Mouse (Mus musculus): ENCODE measurements around the gene Hdac9. TPM values are rescaled to one million over a fixed set of nuclear protein-coding genes. Genes with fewer than 3 reads are reported as not detected.

Gene Hdac9
- polyA plus RNA-seq, 1 experiment from 2014 or later, result 11.4 TPM

DNA sequence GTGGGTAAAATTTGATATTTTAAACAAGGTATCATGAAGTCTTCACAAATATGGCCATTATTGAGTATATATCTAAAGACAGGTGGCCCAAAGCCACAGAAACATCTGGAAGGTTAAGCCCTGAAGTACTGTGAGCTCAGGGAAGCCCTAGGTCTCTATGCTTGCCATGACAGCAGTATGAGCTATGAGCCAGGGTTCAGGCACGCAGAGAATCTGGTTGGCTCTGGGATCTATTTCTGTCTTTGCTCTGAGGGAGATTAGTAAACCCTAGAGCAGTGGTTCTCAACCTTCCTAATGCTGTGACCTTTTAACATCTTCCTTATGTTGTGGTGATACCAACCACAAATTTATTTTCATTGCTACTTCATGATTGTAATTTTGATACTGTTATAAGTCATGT is 337.7 kb downstream of the Hdac9 start:
- Histone ChIP-seq H3K9me3 (replicated peaks) (no peaks in the 10 kb centered on the region), H3K36me3 (no peaks in the 10 kb centered on the region), H3K4me3 (replicated peaks) (no peak overlapping the region), H3K27me3 (replicated peaks) (no peaks in the 10 kb centered on the region), H3K9ac (replicated peaks) (no peak overlapping the region), H3K27ac (replicated peaks) (no peak overlapping the region), H3K4me2 (no peak overlapping the region), H3K4me1 (no peaks in the 10 kb centered on the region)
- ATAC-seq (ENCODE audit: low FRiP score), result no peak
- 89% methylated on average over 1 of the region's 1 CpGs for WGBS

DNA sequence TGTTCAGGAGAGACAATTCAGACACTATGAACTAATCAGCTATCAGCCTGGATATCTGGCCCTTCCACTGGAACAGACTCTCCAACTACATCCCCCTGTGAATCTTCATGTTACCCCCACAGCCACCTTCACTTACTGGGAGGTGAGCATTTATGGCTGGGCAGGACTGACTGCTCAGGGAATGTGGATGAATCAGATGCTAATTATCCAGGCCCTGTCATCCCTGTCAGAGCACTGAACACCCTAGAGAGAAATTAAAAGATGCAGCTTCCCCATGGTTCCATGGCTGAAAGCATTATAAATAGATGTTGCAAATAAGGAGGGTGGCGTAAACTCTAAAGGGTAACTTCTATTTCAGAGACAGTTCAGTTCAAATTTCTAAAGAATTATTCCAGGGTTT is 345.8 kb downstream of the Hdac9 start:
- Histone ChIP-seq H3K4me3 (replicated peaks) (no peak overlapping the region), H3K9me3 (replicated peaks) (no peaks in the 10 kb centered on the region), H3K36me3 (no peaks in the 10 kb centered on the region), H3K9ac (replicated peaks) (no peak overlapping the region), H3K27ac (replicated peaks) (no peak overlapping the region), H3K4me1 (no peaks in the 10 kb centered on the region), H3K4me2 (no peak overlapping the region), H3K27me3 (replicated peaks) (no peaks in the 10 kb centered on the region)
- 57% methylated on average over 1 of the region's 1 CpGs for WGBS
- ATAC-seq (ENCODE audit: low FRiP score), result no peak

DNA sequence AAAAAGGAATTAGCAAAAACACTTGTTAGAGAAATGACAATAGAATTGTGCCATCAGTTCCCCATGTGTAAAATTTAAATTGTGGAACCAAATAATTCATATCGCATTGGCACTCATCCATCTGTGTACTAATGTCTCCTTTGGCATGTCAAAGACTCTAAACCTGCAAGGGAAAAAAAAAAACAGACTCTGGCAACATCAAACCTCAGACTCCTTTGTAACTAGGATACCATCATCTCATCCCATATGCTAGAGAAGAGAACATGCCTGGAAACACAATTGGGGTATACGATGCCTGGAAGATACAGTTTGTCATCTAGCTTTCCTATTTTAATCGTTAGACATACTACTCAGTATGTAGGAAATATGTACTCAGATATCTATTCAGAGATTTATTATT is 347.4 kb downstream of the Hdac9 start:
- H3K4me3 ChIP-seq (replicated peaks), result no peak overlapping the region
- H3K27me3 ChIP-seq (replicated peaks), result no peaks in the 10 kb centered on the region
- WGBS, result 78% methylated on average over 3 of the region's 3 CpGs
- H3K4me1 ChIP-seq, result no peaks in the 10 kb centered on the region
- no peaks in the 10 kb centered on the region for H3K9me3 ChIP-seq (replicated peaks)
- H3K4me2 ChIP-seq, result no peak overlapping the region
- no peak for ATAC-seq (ENCODE audit: low FRiP score)
- no peaks in the 10 kb centered on the region for H3K36me3 ChIP-seq
- no peak overlapping the region for H3K27ac ChIP-seq (replicated peaks)
- no peak overlapping the region for H3K9ac ChIP-seq (replicated peaks)

DNA sequence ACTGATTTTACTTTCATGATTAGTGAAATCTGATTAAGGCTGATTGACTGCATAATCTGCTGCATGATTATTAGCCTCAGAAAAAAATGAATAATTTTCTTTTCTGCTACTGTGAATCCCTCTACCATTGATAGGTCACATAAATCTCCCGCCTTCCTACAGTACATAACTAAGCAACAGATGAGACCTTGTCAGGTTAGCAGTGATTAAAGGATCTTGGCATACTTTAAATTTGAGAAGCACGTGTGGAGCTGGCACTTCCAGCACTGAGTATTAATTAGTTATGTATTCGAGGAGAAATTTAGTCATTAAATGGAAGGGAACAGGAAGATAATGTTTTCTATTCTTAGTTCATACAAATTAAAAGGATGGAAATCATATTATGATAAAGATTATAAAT is 347.8 kb downstream of the Hdac9 start:
- no peak overlapping the region for H3K4me3 ChIP-seq (replicated peaks)
- H3K36me3 ChIP-seq, result no peaks in the 10 kb centered on the region
- no peaks in the 10 kb centered on the region for H3K9me3 ChIP-seq (replicated peaks)
- no peak overlapping the region for H3K4me2 ChIP-seq
- ATAC-seq (ENCODE audit: low FRiP score), result peak; percentile 61; the same call in 1 of the 2 replicates
- H3K27ac ChIP-seq (replicated peaks), result no peak overlapping the region
- 53% methylated on average over 3 of the region's 3 CpGs for WGBS
- no peaks in the 10 kb centered on the region for H3K4me1 ChIP-seq
- H3K27me3 ChIP-seq (replicated peaks), result no peaks in the 10 kb centered on the region
- H3K9ac ChIP-seq (replicated peaks), result no peak overlapping the region

DNA sequence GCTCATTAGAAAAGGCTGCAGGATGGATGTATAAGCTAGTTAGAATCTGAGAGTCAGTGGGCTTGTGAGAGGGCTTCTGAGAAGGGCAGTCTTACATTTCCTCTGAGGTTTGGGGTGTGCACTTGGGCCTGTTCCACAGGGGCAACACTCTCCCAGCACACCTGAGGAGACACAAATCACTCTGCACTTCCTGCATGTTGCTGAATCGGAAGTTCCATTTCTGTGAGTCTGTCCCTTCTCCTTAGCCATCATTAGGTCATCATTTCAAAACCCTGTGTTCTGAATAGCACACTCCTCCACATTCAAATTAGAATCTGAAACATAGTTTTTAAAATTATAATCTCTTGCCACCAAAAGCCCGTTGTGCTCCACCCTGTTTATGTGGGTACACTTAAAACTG is 354.6 kb downstream of the Hdac9 start:
- Histone ChIP-seq H3K9me3 (replicated peaks) (no peaks in the 10 kb centered on the region), H3K4me2 (no peak overlapping the region), H3K9ac (replicated peaks) (no peak overlapping the region), H3K27ac (replicated peaks) (no peak overlapping the region), H3K4me3 (replicated peaks) (no peak overlapping the region), H3K4me1 (no peaks in the 10 kb centered on the region), H3K27me3 (replicated peaks) (no peaks in the 10 kb centered on the region), H3K36me3 (no peaks in the 10 kb centered on the region)
- ATAC-seq (ENCODE audit: low FRiP score), result no peak
- 83% methylated on average over 2 of the region's 2 CpGs for WGBS

DNA sequence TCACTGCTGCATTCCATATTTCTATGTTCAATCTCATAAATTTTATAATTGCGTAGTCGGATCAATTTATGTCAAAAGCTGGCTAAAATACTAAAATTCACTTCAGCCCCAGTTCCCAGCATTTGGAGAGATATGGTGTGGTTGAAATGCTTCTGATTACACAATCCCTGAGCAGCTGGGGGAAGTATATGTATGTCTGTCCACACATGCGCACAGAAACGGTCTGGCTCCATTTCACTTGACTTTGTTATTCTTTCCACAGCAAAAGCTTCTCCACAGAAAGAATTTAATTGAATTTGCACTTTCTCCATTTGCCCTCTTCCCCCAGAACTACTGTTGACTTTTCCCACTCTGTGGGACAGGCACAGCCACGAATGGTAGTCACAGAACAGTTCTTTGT is 357.9 kb downstream of the Hdac9 start:
- Histone ChIP-seq H3K4me2 (no peak overlapping the region), H3K27me3 (replicated peaks) (no peaks in the 10 kb centered on the region), H3K4me1 (no peaks in the 10 kb centered on the region), H3K9me3 (replicated peaks) (no peaks in the 10 kb centered on the region), H3K4me3 (replicated peaks) (no peak overlapping the region), H3K36me3 (no peaks in the 10 kb centered on the region), H3K9ac (replicated peaks) (no peak overlapping the region), H3K27ac (replicated peaks) (no peak overlapping the region)
- ATAC-seq (ENCODE audit: low FRiP score), result no peak
- WGBS, result 74% methylated on average over 5 of the region's 5 CpGs

DNA sequence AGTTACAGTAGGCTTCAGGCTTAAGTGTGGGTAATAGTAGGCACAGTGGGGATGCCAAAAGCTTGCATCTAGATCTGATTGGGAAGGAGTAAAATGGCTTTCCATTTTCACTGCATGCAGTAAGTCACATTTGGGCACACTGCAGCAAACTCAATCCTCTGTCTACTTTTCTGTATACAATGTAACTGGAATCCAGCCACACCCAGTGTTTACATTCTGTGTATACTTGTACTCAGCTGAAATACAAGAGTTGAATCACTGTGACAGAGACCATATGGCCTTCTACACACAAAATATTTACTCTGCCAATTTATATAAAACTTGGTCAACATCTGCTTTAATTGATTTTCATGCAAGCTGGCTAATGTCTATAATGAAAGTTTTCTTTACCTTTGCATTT is 362.1 kb downstream of the Hdac9 start:
- no peak overlapping the region for H3K4me2 ChIP-seq
- ATAC-seq (ENCODE audit: low FRiP score), result no peak
- no peak overlapping the region for H3K9ac ChIP-seq (replicated peaks)
- H3K4me3 ChIP-seq (replicated peaks), result no peak overlapping the region
- no peaks in the 10 kb centered on the region for H3K4me1 ChIP-seq
- no peaks in the 10 kb centered on the region for H3K27me3 ChIP-seq (replicated peaks)
- H3K9me3 ChIP-seq (replicated peaks), result no peaks in the 10 kb centered on the region
- H3K36me3 ChIP-seq, result no peaks in the 10 kb centered on the region
- no peak overlapping the region for H3K27ac ChIP-seq (replicated peaks)

DNA sequence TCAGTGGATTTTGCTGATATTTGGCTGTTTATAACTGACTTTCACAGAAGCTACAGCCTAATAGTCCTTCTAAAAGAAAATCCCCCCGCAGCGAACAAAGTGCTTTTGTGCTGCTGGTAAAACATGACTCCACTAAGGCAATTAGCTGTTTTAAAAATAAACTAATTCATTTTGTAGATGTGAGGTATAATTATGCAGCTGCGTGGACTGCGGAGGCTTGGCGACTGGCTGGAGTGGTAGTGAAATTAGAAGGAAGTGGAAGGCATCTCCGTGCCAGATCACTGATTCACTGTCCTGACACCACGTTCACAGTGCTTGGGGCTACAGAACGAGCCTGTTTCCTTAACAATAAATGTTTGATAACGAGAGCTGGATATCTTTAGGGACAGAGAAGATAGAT is 366.6 kb downstream of the Hdac9 start:
- Histone ChIP-seq H3K4me3 (replicated peaks) (no peak overlapping the region), H3K4me2 (peak overlapping the region; percentile 5; the same call in 1 of the 2 replicates), H3K27ac (replicated peaks) (0 out of 2 replicates have a peak overlapping the region, but pooled peaks have one; percentile 15), H3K36me3 (no peaks in the 10 kb centered on the region), H3K9ac (replicated peaks) (no peak overlapping the region), H3K27me3 (replicated peaks) (no peaks in the 10 kb centered on the region), H3K4me1 (no peaks in the 10 kb centered on the region), H3K9me3 (replicated peaks) (no peaks in the 10 kb centered on the region)
- ATAC-seq (ENCODE audit: low FRiP score), result peak; percentile 45; the same call in 1 of the 2 replicates
- 45% methylated on average over 9 of the region's 9 CpGs for WGBS

DNA sequence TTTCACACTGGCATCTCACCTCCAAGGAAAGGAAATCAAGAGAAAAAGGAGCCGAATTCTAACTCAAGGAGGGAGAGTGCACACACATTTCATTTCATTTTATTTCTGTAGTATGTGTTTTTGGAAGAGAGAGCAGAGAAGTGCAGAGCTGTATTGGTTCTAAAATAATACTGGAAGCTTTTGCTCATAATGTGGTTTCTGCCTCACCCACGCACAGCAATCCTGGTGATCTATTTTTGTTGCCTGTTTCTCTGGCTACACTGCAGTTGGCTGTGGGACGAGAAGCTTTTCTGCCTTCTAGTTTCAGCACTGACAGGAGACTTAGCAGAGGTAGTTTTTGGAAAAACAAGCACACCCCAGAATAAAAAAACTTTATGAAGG is 387.7 kb downstream of the Hdac9 start:
- Histone ChIP-seq H3K4me3 (replicated peaks) (0 out of 2 replicates have a peak overlapping the region, but pooled peaks have one; percentile 28), H3K9me3 (replicated peaks) (no peaks in the 10 kb centered on the region), H3K27me3 (replicated peaks) (no peaks in the 10 kb centered on the region), H3K4me2 (peak overlapping the region; percentile 51), H3K36me3 (no peaks in the 10 kb centered on the region), H3K27ac (replicated peaks) (peak overlapping the region; percentile 64), H3K9ac (replicated peaks) (0 out of 2 replicates have a peak overlapping the region, but pooled peaks have one; percentile 21), H3K4me1 (peaks cover 29% of the 10 kb centered on the region)
- WGBS, result 10% methylated on average over 3 of the region's 3 CpGs
- ATAC-seq (ENCODE audit: low FRiP score), result peak; percentile 12; the same call in 1 of the 2 replicates

DNA sequence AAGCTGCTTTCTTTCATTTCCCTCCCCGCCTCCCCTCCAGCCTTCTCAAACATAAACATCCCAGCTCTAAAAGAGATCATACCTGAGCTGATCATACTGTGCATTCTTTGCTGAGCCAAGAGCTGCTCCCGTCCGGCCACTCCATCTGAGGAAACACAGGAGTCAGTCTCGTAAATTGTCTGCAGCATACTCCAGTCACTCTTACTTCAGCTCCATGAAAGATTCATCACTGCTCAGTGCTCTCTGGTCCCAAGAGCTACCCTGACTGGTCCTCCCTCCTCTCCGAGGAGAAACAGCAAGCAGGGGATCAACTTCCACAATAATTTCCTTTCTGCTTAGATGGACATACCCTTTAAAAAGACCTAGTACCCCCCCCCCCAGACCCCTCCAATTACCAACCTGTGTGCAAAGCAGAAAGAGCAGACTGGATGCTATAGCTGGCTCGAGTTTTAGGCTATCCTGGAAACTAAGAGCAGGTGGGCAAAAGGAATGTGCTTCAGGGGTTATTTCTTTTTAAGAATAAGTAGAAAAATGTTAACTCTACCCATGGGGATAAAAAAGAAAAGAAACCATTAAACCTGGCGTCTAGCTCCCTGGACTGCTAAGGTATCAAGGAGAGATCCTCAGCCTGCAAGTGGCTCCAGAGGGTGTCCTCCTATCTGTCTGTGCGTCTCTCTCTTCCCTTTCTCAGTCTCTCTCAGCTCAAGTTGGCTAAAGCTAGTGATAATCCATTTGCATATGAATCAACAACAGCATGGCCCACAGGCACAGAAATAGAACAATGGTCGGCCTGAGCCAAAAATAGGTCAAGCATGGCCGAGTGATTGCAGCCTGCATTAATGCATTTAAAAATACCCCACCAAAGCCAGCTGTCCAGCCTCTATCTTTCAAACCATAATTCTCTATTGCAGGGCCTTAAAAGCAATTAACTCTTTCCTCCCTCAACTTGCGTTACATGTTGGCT is 388.4 kb downstream of the Hdac9 start:
- Histone ChIP-seq H3K27ac (replicated peaks) (peak overlapping the region; percentile 64), H3K36me3 (no peaks in the 10 kb centered on the region), H3K9ac (replicated peaks) (peak overlapping the region; percentile 21; the same call in 1 of the 2 replicates), H3K4me1 (peaks cover 29% of the 10 kb centered on the region), H3K4me3 (replicated peaks) (peak overlapping the region; percentile 28), H3K9me3 (replicated peaks) (no peaks in the 10 kb centered on the region), H3K4me2 (peak overlapping the region; percentile 51), H3K27me3 (replicated peaks) (no peaks in the 10 kb centered on the region)
- peak; percentile 78 for ATAC-seq (ENCODE audit: low FRiP score)
- 9% methylated on average over 11 of the region's 11 CpGs for WGBS

DNA sequence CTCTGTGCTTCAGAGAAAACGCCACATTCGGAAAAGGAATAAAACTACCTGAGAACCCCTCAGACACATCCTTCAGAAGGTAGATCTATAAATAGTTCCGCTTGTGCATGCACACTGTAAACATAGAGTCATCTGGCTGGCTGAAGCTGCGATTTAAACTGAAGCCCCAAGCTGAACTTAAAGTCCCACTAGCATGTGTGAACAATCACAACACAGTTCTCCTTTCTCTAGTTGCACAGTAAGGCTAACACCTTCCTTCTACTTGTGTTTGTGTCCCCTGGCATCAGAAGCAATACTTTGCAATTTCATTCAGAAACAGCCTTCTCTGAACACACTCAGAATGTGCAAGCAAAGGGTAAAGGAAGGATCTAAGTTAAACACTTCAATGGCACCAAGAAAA is 389.1 kb downstream of the Hdac9 start:
- peak overlapping the region; percentile 64 for H3K27ac ChIP-seq (replicated peaks)
- H3K4me1 ChIP-seq, result peaks cover 29% of the 10 kb centered on the region
- no peaks in the 10 kb centered on the region for H3K36me3 ChIP-seq
- no peak overlapping the region for H3K9ac ChIP-seq (replicated peaks)
- no peak for ATAC-seq (ENCODE audit: low FRiP score)
- no peaks in the 10 kb centered on the region for H3K9me3 ChIP-seq (replicated peaks)
- no peaks in the 10 kb centered on the region for H3K27me3 ChIP-seq (replicated peaks)
- H3K4me3 ChIP-seq (replicated peaks), result peak overlapping the region; percentile 28
- peak overlapping the region; percentile 51 for H3K4me2 ChIP-seq
- 39% methylated on average over 4 of the region's 4 CpGs for WGBS

DNA sequence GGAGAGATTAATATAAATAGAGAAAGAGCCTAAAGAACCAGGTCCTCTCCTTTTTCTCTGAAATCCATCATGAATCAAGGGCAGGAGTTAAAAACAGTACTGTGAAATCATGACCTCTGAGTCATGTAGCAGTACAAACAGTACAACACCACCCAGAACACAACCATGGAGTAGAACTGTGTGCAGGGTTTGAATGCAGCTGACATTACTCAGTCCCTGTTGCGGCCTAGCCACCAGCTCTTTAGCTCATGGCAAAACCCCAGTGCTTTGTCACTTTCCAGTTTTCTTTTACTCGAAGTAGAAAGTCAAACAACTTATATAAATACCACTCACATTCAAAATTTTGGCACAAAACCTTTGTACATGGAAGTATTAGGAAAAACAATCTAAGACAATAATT is 395.4 kb downstream of the Hdac9 start:
- no peak overlapping the region for H3K9ac ChIP-seq (replicated peaks)
- H3K4me3 ChIP-seq (replicated peaks), result no peak overlapping the region
- no peaks in the 10 kb centered on the region for H3K27me3 ChIP-seq (replicated peaks)
- H3K36me3 ChIP-seq, result no peaks in the 10 kb centered on the region
- H3K27ac ChIP-seq (replicated peaks), result no peak overlapping the region
- H3K4me1 ChIP-seq, result peaks cover 3% of the 10 kb centered on the region; the same call in 1 of the 2 replicates
- no peak for ATAC-seq (ENCODE audit: low FRiP score)
- 82% methylated on average over 2 of the region's 2 CpGs for WGBS
- H3K9me3 ChIP-seq (replicated peaks), result no peaks in the 10 kb centered on the region
- no peak overlapping the region for H3K4me2 ChIP-seq

Measured in neural tube, embryonic 15.5 days (tissue).